Mouse (Mus musculus): ENCODE measurements around the gene B3galt1.

Gene B3galt1

GRCm38 (mm10) chr2:67957561-67957960 lies 391.9 kb downstream of the B3galt1 start:
- no peak for DNase-seq

- DNase-seq: no peak
Observed at GRCm38 (mm10) chr2:67960711-67961110, 395.0 kb downstream of the B3galt1 start.

- no peak for DNase-seq
Observed at GRCm38 (mm10) chr2:67968812-67969211, 403.1 kb downstream of the B3galt1 start.

- DNase-seq: peak; percentile 6
Observed at GRCm38 (mm10) chr2:67971091-67971490, 405.4 kb downstream of the B3galt1 start.

GRCm38 (mm10) chr2:67971576-67971975 lies 405.9 kb downstream of the B3galt1 start:
- DNase-seq: no peak

GRCm38 (mm10) chr2:67975764-67976163 lies 410.1 kb downstream of the B3galt1 start:
- DNase-seq: no peak

GRCm38 (mm10) chr2:67976488-67976887 lies 410.8 kb downstream of the B3galt1 start:
- no peak for DNase-seq

GRCm38 (mm10) chr2:67977620-67978262 lies 412.1 kb downstream of the B3galt1 start:
- no peak for DNase-seq

GRCm38 (mm10) chr2:67983563-67983962 lies 417.9 kb downstream of the B3galt1 start:
- no peak for DNase-seq

- no peak for DNase-seq
Observed at GRCm38 (mm10) chr2:67985133-67985532, 419.5 kb downstream of the B3galt1 start.

- DNase-seq: no peak
Observed at GRCm38 (mm10) chr2:67993421-67993820, 427.8 kb downstream of the B3galt1 start.

GRCm38 (mm10) chr2:68003091-68003490 lies 437.4 kb downstream of the B3galt1 start:
- peak; percentile 6 for DNase-seq

- DNase-seq: no peak
Observed at GRCm38 (mm10) chr2:68005210-68005609, 439.5 kb downstream of the B3galt1 start.

GRCm38 (mm10) chr2:68005711-68006110 lies 440.0 kb downstream of the B3galt1 start:
- no peak for DNase-seq

GRCm38 (mm10) chr2:68011336-68011735 lies 445.7 kb downstream of the B3galt1 start:
- DNase-seq: no peak

GRCm38 (mm10) chr2:68020251-68020680 lies 454.6 kb downstream of the B3galt1 start:
- DNase-seq: peak; percentile 22

GRCm38 (mm10) chr2:68021541-68022152 lies 456.0 kb downstream of the B3galt1 start:
- DNase-seq: no peak

- DNase-seq: no peak
Observed at GRCm38 (mm10) chr2:68028811-68029210, 463.1 kb downstream of the B3galt1 start.

- DNase-seq: no peak
Observed at GRCm38 (mm10) chr2:68034711-68035110, 469.0 kb downstream of the B3galt1 start.

- DNase-seq: no peak
Observed at GRCm38 (mm10) chr2:68040752-68041151, 475.1 kb downstream of the B3galt1 start.

GRCm38 (mm10) chr2:68052481-68052880 lies 486.8 kb downstream of the B3galt1 start:
- no peak for DNase-seq

GRCm38 (mm10) chr2:68053243-68053642 lies 487.6 kb downstream of the B3galt1 start:
- no peak for DNase-seq

GRCm38 (mm10) chr2:68061341-68061740 lies 495.7 kb downstream of the B3galt1 start:
- DNase-seq: no peak
